Mouse (Mus musculus) heart, postnatal 10 days (tissue): ENCODE results near the gene Kif18b. TPM values are rescaled to one million over a fixed set of nuclear protein-coding genes. Genes with fewer than 3 reads are reported as not detected.

Source experiments
- DNase-seq, 2 experiments: peaks; one replicate each; pipeline ENCODE4 v3.0.0; 2021
- intact Hi-C: fragments of 180-260 bp; cut with DNase I; formaldehyde crosslinking; loops from one replicate; pipeline ENCODE4 v1.15.1; 2025
- total RNA-seq, 2 experiments: library from RNA; stranded (reverse); gene quantifications; 2 replicates each; pipeline ENCODE4 v1.2.3; 2021

Kif18b gene
- total RNA-seq, 2 experiments from 2014 or later, result 5.7 to 6.9 TPM

GRCm38 (mm10) chr11:102884616-102885219, 40.2 kb downstream of the Kif18b start, which contains the start of gene Fam187a:
Gene Fam187a (plus strand): TSS chr11:102885169.
- peak in 1 of 2 experiments; percentile 12 for DNase-seq
- intact Hi-C loops, result no loop called here

- intact Hi-C loops, result no loop called here
- DNase-seq, result no peak
Observed at GRCm38 (mm10) chr11:102881314-102882198, 43.4 kb downstream of the Kif18b start.

- intact Hi-C loops, result no loop called here
- peak; percentile 95 to 97 for DNase-seq
Observed at GRCm38 (mm10) chr11:102880585-102881313, 44.2 kb downstream of the Kif18b start, which contains the start of the genes Eftud2 and Ccdc103. Gene Eftud2 (minus strand): TSS chr11:102880985. Gene Ccdc103 (plus strand): TSS chr11:102881204.

GRCm38 (mm10) chr11:102879558-102879957, 45.4 kb downstream of the Kif18b start:
- no peak for DNase-seq
- intact Hi-C loops, result no loop called here

- intact Hi-C loops, result no loop called here
- DNase-seq, result no peak
Observed at GRCm38 (mm10) chr11:102874801-102875334, 50.1 kb downstream of the Kif18b start.

GRCm38 (mm10) chr11:102864272-102864671, 60.7 kb downstream of the Kif18b start:
- DNase-seq, result peak; percentile 74 to 83
- intact Hi-C loops, result loop anchor here (1.0 kb wide), 1 partner anchor 90 kb away; no protein-coding TSS in a partner anchor

GRCm38 (mm10) chr11:102859933-102860332, 65.0 kb downstream of the Kif18b start:
- intact Hi-C loops, result no loop called here
- no peak for DNase-seq

- DNase-seq, result no peak
- intact Hi-C loops, result no loop called here
Observed at GRCm38 (mm10) chr11:102858951-102859350, 66.0 kb downstream of the Kif18b start.

- intact Hi-C loops, result no loop called here
- DNase-seq, result no peak
Observed at GRCm38 (mm10) chr11:102855941-102856340, 69.0 kb downstream of the Kif18b start.

Other genes with a start within 250 kb of the Kif18b start
- gene Ccdc43, start 227.3 kb downstream of the Kif18b start, total RNA-seq, result 10 to 100 TPM; 19.7 to 22.7 TPM
- 1 to 10 TPM; 5.8 TPM for gene Adam11, start 163.7 kb downstream of the Kif18b start, total RNA-seq
- 10 to 100 TPM; 57.7 to 74.8 TPM for gene Gjc1, start 105.4 kb downstream of the Kif18b start, total RNA-seq
- gene Higd1b, start 89.3 kb downstream of the Kif18b start, total RNA-seq, result 10 to 100 TPM; 19.0 to 23.1 TPM
- gene Eftud2, start 44.1 kb downstream of the Kif18b start, total RNA-seq, result 10 to 100 TPM; 48.5 to 59.2 TPM
- under 1 TPM; 0.14 to 0.15 TPM for gene Ccdc103, start 43.9 kb downstream of the Kif18b start, total RNA-seq
- gene Fam187a, start 40.0 kb downstream of the Kif18b start, total RNA-seq, result not detected
- gene Gfap, start 24.2 kb downstream of the Kif18b start, total RNA-seq, result under 1 TPM; 0.17 to 0.25 TPM
- gene C1ql1, start 21.6 kb upstream of the Kif18b start, total RNA-seq, result under 1 TPM; 0.22 to 0.34 TPM
- gene Nmt1, start 103.1 kb upstream of the Kif18b start, total RNA-seq, result 10 to 100 TPM; 61.4 to 63.2 TPM
- 10 to 100 TPM; 62.5 to 70.5 TPM for gene Dcakd, start 103.2 kb upstream of the Kif18b start, total RNA-seq
- gene Plcd3, start 176.5 kb upstream of the Kif18b start, total RNA-seq, result 10 to 100 TPM; 26.7 to 27.7 TPM
- 10 to 100 TPM; 35.5 to 37.4 TPM for gene Acbd4, start 176.6 kb upstream of the Kif18b start, total RNA-seq
- gene Hexim1, start 191.1 kb upstream of the Kif18b start, total RNA-seq, result 10 to 100 TPM; 20.4 to 22.6 TPM
- 1 to 10 TPM; 3.1 to 3.9 TPM for gene Hexim2, start 207.3 kb upstream of the Kif18b start, total RNA-seq
- 10 to 100 TPM; 14.4 to 15.6 TPM for gene Fmnl1, start 246.0 kb upstream of the Kif18b start, total RNA-seq